Mouse (Mus musculus): ENCODE measurements around the gene Ttc41. TPM values are rescaled to one million over a fixed set of nuclear protein-coding genes. Genes with fewer than 3 reads are reported as not detected.

The Ttc41 gene
- polyA plus RNA-seq, 1 experiment from 2014 or later: 2.2 TPM

DNA sequence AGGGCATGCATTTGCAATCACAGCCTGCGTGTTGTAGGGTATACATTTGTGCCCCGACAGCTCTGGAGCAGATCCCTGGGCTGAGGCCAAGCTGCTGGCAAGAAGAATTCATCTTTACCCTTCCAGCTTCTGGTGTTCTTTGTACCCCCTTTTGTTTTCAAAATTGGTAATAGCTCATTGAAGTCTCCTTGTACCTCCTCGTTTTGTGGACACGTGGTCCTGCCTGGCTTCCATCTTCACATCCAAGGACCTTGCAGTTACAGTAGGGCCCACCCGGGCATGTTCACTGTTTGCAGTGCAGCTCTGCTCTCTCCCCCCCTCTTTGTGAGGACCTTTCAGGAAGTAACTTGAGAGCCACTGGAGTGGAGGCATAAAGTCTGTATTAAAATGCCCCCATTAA lies 82.6 kb downstream of the Ttc41 start:
- WGBS: 41% methylated on average over 5 of the region's 5 CpGs
- H3K27me3 ChIP-seq (replicated peaks): no peaks in the 10 kb centered on the region

DNA sequence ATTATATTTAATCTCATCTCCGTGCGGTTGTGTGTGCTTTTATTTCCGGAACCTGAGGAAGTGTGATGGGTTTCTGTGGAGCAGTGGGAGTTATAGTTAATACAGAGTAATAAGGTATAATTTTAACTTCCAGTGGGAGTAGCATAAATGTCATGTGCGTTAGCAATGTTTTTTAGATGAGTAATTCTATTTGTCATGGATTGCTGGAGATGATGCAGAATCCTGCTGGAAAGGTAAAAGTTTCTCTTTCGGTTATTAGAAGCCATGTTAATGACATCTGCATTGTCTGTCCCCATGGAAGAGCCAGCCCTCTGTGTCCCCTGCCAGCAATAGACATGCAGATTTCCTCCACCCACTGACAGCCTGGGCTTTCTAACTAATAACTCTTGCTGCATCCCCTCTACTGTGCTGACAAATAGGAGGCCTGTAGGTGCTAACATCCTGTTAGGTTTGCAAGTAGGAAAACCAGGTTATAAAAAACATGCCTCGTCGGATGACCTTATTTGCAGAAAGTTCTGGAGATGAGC lies 83.6 kb downstream of the Ttc41 start:
- no peak overlapping the region for H3K9ac ChIP-seq (replicated peaks)

More for the DNA sequence above, 82.6 kb downstream of the Ttc41 start:
- no peak overlapping the region for H3K4me3 ChIP-seq (replicated peaks)
- peaks cover 14% of the 10 kb centered on the region for H3K4me1 ChIP-seq
- no peaks in the 10 kb centered on the region for H3K9me3 ChIP-seq (replicated peaks)
- no peak for ATAC-seq (ENCODE audit: low FRiP score)
- no peak overlapping the region for H3K4me2 ChIP-seq
- H3K36me3 ChIP-seq: no peaks in the 10 kb centered on the region
- H3K9ac ChIP-seq (replicated peaks): no peak overlapping the region
- no peak overlapping the region for H3K27ac ChIP-seq (replicated peaks)

DNA sequence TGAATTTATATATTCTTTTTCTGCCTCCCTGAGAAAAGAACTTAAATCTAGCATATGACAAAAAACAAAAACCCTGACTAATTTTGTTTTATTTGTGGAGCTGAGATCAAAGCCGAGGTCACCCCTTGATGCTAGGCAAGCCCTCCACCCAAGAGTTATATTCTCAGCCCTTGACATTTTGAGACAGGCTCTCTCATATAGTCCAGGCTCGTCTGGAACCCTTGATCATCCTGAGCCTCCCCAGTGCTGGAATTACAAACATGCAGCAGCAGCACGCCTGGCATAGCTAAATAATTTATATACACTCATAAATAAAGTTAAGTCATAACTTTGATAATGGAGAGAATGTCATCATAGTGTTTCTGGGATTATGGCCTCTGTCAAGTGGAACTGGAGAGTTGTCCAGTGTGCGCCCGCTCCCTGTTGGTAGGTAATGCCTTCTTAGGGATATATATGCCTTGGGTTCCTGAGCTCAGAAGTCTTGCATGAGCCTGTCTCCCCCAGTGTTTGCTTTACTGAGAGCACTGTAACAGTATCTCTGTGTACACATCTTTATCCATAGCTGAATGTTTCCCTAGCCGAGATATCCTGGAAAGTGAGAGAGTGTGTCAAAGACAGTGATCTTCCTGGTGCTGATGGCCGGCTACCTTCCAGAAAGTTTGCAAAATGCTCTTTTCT lies 86.0 kb downstream of the Ttc41 start:
- no peak overlapping the region for H3K27ac ChIP-seq (replicated peaks)
- H3K4me2 ChIP-seq: no peak overlapping the region
- H3K9me3 ChIP-seq (replicated peaks): no peaks in the 10 kb centered on the region
- H3K4me3 ChIP-seq (replicated peaks): no peak overlapping the region
- H3K27me3 ChIP-seq (replicated peaks): no peaks in the 10 kb centered on the region
- no peak overlapping the region for H3K9ac ChIP-seq (replicated peaks)
- H3K4me1 ChIP-seq: peaks cover 8% of the 10 kb centered on the region
- 72% methylated on average over 7 of the region's 7 CpGs for WGBS
- ATAC-seq (ENCODE audit: low FRiP score): no peak
- H3K36me3 ChIP-seq: no peaks in the 10 kb centered on the region

More for the DNA sequence above, 83.6 kb downstream of the Ttc41 start:
- no peak overlapping the region for H3K4me2 ChIP-seq
- no peak overlapping the region for H3K4me3 ChIP-seq (replicated peaks)
- no peaks in the 10 kb centered on the region for H3K9me3 ChIP-seq (replicated peaks)
- WGBS: 52% methylated on average over 7 of the region's 7 CpGs
- H3K4me1 ChIP-seq: peaks cover 9% of the 10 kb centered on the region
- H3K27ac ChIP-seq (replicated peaks): no peak overlapping the region
- H3K36me3 ChIP-seq: no peaks in the 10 kb centered on the region
- 0 out of 2 replicates have a peak, but pooled peaks have one; percentile 8 for ATAC-seq (ENCODE audit: low FRiP score)
- H3K27me3 ChIP-seq (replicated peaks): no peaks in the 10 kb centered on the region

DNA sequence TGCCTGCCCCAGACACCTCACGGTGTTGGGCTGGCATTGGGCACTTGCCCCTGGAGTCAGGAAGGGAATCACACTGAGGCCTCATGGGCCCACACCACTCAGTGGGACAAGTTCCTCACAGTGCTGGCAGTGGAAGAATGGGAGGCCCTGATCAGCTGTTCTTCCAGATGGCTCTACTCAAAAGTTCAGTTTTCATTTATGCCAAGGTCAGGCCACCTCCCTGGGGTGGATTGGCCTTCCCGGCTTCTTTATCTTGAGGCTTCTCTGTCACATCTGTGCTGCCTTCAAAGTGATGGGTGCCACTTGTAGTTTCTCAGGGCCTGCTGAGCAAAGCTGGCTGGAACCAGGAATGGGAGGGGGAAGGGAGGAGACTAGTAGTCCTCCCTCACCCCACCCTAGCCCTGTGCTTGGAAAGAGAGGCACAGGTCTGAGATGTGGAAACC lies 87.9 kb downstream of the Ttc41 start:
- no peak overlapping the region for H3K9ac ChIP-seq (replicated peaks)
- H3K4me3 ChIP-seq (replicated peaks): no peak overlapping the region
- WGBS: 71% methylated on average over 2 of the region's 2 CpGs
- no peaks in the 10 kb centered on the region for H3K27me3 ChIP-seq (replicated peaks)
- ATAC-seq (ENCODE audit: low FRiP score): no peak
- H3K27ac ChIP-seq (replicated peaks): no peak overlapping the region
- no peaks in the 10 kb centered on the region for H3K9me3 ChIP-seq (replicated peaks)
- H3K36me3 ChIP-seq: no peaks in the 10 kb centered on the region
- no peak overlapping the region for H3K4me2 ChIP-seq
- peaks cover 8% of the 10 kb centered on the region for H3K4me1 ChIP-seq

DNA sequence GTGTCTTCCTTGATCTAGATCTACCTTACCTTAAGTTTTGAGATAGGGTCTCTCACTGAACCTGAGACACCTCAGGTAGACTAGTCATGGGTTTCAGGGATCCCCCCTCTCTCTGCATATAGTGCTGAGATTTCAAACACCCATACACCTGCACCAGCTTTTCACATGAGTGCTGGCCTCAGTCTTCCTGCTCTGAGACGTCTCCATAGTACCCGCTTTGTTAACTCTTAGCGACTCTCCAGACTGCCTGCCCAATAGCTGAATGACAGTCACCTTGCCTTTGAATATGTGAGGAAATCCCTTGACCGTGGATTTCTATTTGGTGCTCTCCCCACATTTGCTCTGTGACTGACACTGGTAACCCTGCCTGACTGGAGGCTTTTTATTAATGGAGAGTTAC lies 88.6 kb downstream of the Ttc41 start:
- no peaks in the 10 kb centered on the region for H3K27me3 ChIP-seq (replicated peaks)
- 88% methylated on average over 4 of the region's 4 CpGs for WGBS
- ATAC-seq (ENCODE audit: low FRiP score): no peak
- H3K4me1 ChIP-seq: peaks cover 7% of the 10 kb centered on the region
- no peak overlapping the region for H3K4me2 ChIP-seq
- H3K9ac ChIP-seq (replicated peaks): no peak overlapping the region
- H3K36me3 ChIP-seq: no peaks in the 10 kb centered on the region
- H3K4me3 ChIP-seq (replicated peaks): no peak overlapping the region
- no peaks in the 10 kb centered on the region for H3K9me3 ChIP-seq (replicated peaks)
- no peak overlapping the region for H3K27ac ChIP-seq (replicated peaks)

DNA sequence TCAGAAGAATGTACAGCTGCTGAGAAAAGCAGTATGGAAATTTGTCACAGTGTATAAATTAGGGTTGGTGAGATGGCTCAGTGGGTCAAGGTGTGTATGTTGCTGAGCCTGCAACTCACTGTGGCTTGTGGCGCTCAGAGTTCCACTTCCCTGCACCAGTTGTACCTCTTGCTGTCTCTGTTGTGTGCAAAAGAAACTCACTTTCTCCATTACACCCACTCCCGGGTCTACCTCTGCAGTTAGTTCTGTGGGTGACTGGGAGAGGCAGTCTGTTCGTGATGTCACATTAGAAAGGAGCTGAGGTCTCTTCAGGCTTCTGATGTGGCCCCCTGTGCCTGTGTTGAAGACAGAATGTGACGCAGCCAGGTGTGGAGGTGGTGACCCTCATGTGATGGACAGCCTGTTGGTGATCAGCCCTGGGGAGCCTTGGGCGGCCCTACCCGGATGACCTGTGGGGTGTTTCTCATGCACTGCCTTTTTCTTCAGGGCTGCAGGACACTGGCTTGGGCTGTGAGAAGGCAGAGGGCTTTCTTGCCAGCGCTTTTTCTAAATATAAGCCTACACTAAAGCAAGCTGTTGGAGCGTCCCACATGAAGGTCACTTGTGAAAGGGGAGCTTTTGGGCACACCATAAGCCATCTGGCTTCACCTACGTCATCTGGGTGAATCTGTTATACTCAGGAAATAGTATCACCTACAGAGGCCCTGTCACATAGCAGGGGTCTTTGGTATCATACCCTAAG lies 89.4 kb downstream of the Ttc41 start:
- no peak for ATAC-seq (ENCODE audit: low FRiP score)
- no peaks in the 10 kb centered on the region for H3K4me1 ChIP-seq
- no peak overlapping the region for H3K4me2 ChIP-seq
- no peak overlapping the region for H3K27ac ChIP-seq (replicated peaks)
- H3K27me3 ChIP-seq (replicated peaks): no peaks in the 10 kb centered on the region
- no peaks in the 10 kb centered on the region for H3K36me3 ChIP-seq
- H3K9ac ChIP-seq (replicated peaks): no peak overlapping the region
- 92% methylated on average over 9 of the region's 9 CpGs for WGBS
- H3K9me3 ChIP-seq (replicated peaks): no peaks in the 10 kb centered on the region
- H3K4me3 ChIP-seq (replicated peaks): no peak overlapping the region

DNA sequence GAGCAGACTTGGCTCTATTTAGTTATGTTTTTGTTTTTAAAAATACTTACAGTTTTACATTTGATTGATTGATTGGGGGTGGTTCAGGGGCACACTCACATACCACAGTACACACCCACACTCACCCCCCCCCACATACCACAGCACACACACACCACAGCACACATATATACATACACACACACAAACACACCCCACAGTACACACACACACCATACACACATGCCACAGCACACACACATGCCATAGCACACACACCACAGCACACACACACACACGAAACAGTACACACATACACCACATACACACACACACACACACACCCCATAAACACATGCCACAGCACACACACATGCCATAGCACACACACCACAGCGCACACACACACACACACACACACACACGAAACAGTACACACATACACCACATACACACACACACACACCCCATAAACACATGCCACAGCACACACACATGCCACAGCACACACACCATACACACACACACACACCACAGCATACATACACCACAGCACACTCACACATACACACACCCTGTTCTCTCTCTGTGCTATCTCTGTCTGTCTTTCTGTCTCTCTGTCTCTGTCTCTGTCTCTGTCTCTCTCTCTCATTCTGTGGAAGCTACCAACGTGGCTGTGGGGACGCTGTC lies 90.6 kb downstream of the Ttc41 start:
- WGBS: 94% methylated on average over 5 of the region's 5 CpGs
- no peaks in the 10 kb centered on the region for H3K36me3 ChIP-seq
- no peak overlapping the region for H3K4me3 ChIP-seq (replicated peaks)
- no peak overlapping the region for H3K4me2 ChIP-seq
- no peak overlapping the region for H3K27ac ChIP-seq (replicated peaks)
- H3K9me3 ChIP-seq (replicated peaks): no peaks in the 10 kb centered on the region
- ATAC-seq (ENCODE audit: low FRiP score): no peak
- H3K27me3 ChIP-seq (replicated peaks): no peaks in the 10 kb centered on the region
- no peak overlapping the region for H3K9ac ChIP-seq (replicated peaks)
- H3K4me1 ChIP-seq: no peaks in the 10 kb centered on the region

DNA sequence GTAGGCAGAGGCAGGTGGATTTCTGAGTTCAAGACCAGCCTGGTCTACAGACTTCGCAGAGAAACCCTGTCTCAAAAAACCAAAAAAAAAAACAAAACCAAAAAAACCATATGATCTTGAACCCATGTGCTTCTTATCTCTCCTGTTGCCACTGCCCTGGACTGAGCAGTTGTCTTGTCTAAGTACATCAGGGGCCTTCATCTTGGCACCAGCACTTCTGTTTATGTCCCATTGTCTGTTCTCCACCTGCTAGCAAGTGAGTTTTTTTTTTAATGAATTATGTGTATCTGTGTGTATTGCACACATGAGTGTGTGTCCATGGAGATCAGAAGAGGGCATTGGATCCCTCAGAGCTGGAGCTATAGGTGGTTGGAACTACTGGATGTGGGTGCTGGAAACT lies 101.8 kb downstream of the Ttc41 start:
- Histone ChIP-seq H3K9me3 (replicated peaks) (no peaks in the 10 kb centered on the region), H3K27ac (replicated peaks) (no peak overlapping the region), H3K27me3 (replicated peaks) (no peaks in the 10 kb centered on the region), H3K4me2 (no peak overlapping the region), H3K9ac (replicated peaks) (no peak overlapping the region), H3K36me3 (no peaks in the 10 kb centered on the region), H3K4me1 (no peaks in the 10 kb centered on the region; the same call in 1 of the 2 replicates), H3K4me3 (replicated peaks) (no peak overlapping the region)
- 100% methylated on average over 1 of the region's 1 CpGs for WGBS
- ATAC-seq (ENCODE audit: low FRiP score): no peak

DNA sequence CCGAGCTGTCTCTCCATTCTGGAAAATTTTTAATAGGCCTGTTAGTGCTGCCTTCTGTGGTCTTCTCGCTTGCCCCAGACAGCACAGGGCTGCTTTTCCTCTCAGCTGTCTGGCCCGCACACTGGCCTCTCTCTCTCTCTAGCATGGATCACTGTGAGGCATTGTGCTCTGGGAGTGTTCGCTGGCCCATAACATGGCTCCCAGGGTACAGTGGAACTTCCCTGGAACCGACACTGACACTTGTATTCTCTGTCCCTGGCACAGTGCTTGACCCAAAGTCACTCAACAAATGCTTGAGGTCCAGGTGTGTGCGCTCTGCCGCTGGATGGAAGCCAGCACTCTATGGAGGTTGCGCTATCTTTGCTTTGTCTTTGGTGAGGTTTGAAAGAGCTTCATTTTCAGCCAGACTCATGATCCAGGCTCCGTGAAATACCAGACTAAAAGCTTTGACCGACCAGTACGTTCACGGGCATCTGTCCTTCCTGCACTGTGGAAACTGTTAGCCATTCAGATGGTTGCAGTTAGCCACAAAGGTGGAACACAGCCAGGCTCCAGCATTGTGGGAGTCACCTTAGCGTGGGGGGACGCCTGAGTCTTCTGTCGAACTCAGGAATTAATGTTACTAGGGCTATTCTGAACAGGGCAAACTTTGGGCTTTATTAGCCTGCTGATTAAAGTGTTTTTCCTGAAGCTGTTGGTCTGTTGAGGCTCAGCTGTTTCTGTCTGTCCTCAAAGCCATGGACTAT lies 102.6 kb downstream of the Ttc41 start:
- H3K27ac ChIP-seq (replicated peaks): no peak overlapping the region
- no peak overlapping the region for H3K4me3 ChIP-seq (replicated peaks)
- H3K9me3 ChIP-seq (replicated peaks): no peaks in the 10 kb centered on the region
- H3K4me2 ChIP-seq: no peak overlapping the region
- 70% methylated on average over 15 of the region's 15 CpGs for WGBS
- no peak overlapping the region for H3K9ac ChIP-seq (replicated peaks)
- no peaks in the 10 kb centered on the region; the same call in 1 of the 2 replicates for H3K4me1 ChIP-seq
- peak; percentile 32; the same call in 1 of the 2 replicates for ATAC-seq (ENCODE audit: low FRiP score)
- no peaks in the 10 kb centered on the region for H3K36me3 ChIP-seq
- no peaks in the 10 kb centered on the region for H3K27me3 ChIP-seq (replicated peaks)

DNA sequence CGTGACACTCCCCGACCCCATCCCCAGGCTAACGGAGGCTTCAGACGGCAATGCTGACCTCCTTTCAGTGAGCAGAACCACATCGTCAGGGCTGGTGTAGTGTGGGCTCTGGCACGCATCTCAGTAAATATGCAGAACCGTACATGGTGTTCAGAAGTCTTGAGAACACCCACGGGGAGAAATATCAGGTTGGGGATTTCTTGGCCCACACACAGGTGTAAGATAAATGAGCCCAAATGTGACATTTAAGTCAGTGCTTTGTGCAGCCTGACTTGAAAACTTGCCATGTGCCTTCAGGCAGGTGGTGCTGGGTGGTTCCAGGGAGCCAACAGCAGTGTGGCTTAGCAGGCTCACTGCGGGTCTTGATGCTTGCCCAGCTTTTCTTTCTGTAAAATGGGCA lies 104.4 kb downstream of the Ttc41 start:
- H3K9me3 ChIP-seq (replicated peaks): no peaks in the 10 kb centered on the region
- H3K36me3 ChIP-seq: no peaks in the 10 kb centered on the region
- H3K4me1 ChIP-seq: no peaks in the 10 kb centered on the region; the same call in 1 of the 2 replicates
- no peaks in the 10 kb centered on the region for H3K27me3 ChIP-seq (replicated peaks)
- H3K4me2 ChIP-seq: no peak overlapping the region
- no peak for ATAC-seq (ENCODE audit: low FRiP score)
- H3K27ac ChIP-seq (replicated peaks): no peak overlapping the region
- H3K9ac ChIP-seq (replicated peaks): no peak overlapping the region
- no peak overlapping the region for H3K4me3 ChIP-seq (replicated peaks)
- WGBS: 86% methylated on average over 9 of the region's 9 CpGs

DNA sequence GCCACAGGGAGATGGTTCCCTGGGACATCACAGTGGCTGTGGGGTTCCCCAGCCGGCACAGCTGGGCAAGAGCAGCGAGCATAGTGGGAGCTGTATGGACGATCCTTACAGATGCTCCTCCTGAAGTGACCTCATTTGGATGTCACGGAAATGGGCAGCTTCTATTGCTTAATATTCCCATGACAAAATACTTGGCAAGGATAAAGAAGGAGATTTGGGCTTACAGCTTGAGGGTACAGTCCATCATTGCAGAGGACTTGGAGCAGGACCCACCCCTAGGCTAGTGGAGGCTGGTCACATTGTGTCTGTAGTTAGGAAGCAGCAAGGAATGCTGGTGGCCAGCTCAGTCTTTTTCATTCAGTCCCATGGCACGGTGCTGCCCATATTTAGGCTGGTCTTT lies 105.0 kb downstream of the Ttc41 start:
- 92% methylated on average over 5 of the region's 5 CpGs for WGBS
- H3K4me2 ChIP-seq: no peak overlapping the region

More for the DNA sequence above, 105.0 kb downstream of the Ttc41 start:
- no peak for ATAC-seq (ENCODE audit: low FRiP score)
- Histone ChIP-seq H3K27me3 (replicated peaks) (no peaks in the 10 kb centered on the region), H3K27ac (replicated peaks) (no peak overlapping the region), H3K36me3 (peaks cover 2% of the 10 kb centered on the region; the same call in 1 of the 2 replicates), H3K4me1 (no peaks in the 10 kb centered on the region; the same call in 1 of the 2 replicates), H3K9me3 (replicated peaks) (no peaks in the 10 kb centered on the region), H3K4me3 (replicated peaks) (no peak overlapping the region), H3K9ac (replicated peaks) (no peak overlapping the region)
